Mouse (Mus musculus): ENCODE results near the gene Sardh.

GRCm38 (mm10) chr2:27246712-27247486 is 1.2 kb downstream of the Sardh start:
- TF ChIP-seq POLR2A (IDR thresholded peaks at IDR 0.05; ENCODE audit: borderline replicate concordance, control insufficient read depth, low read depth, low read length) = no peak
- TF ChIP-seq CTCF (IDR thresholded peaks at IDR 0.05; ENCODE audit: control insufficient read depth, insufficient read depth, low read length) = no peak

All from bone marrow, adult 2 months (tissue).